Mouse (Mus musculus) cerebellum, adult 11 months (tissue): ENCODE results near the gene Lsm7.

ENCODE experiments used
- DNase-seq: peaks from one replicate; pipeline ENCODE4 v3.0.0; 2022

Gene Lsm7

DNA sequence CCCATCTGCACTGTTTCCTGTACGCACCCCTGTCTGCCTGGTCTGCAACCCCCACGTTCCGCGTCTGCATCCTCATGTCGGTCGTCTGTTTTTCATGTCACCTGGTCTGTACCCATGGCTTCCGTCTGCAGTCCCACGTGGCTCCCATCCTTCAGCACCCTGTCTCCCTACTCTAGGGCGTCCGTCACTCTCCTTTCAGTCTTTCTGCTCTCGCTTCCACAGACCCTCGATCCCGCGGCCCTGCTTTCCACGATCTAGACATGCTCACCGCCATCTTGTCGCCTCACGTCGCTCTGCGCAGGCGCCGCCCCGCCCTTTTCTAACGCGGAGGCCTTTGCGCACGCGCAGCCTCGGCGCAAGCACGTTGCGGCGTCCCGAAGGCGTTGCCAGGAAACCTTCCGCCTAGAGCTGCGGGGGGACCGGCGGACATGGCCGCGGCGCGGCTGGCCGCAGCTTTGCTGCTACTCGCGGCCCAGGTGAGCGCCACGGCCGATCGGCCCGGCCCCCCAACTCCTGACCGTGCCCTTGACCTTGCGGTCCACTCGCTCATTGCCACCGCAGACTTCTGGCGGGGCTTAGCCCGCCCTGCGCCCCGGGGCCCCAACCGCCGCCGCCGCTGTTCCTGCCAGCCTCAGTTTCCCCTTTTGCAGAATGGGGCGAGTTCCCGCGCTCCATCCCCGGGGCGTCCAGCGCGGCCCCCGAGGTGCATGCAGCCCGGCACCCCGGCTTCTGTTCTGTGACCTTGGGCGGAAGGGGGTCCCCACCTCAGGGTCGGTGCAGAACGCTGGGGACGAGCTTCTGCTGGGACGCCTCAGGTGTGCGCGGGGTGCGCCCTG is at the start of gene Lsm7, which contains the start of gene Sppl2b:
Lsm7 (minus strand) TSS at position 297 of the 836 bp plus-strand sequence.
Sppl2b (plus strand) TSS at position 363 of the 836 bp plus-strand sequence.
- DNase-seq = peak; percentile 97

DNA sequence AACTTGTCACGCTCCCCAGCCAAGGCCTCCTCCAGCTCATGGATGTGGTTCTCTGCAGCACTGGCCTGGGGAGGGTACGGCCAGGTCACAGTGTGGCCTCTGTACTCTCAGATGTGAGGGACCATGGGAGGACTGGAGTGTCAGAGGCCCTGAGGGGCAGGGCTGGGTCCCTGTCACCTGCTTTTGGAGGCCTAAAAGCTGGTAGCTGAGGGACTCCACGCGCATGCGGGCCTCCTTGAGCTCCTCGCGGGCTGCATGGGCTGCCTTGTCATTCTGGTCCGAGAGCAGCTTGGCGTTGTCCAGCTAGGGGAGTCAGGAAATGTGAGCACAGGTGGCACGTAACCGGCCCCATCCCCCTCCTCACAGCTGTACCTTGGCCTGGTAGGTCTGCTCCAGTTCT is 49.7 kb upstream of the Lsm7 start:
- no peak for DNase-seq

DNA sequence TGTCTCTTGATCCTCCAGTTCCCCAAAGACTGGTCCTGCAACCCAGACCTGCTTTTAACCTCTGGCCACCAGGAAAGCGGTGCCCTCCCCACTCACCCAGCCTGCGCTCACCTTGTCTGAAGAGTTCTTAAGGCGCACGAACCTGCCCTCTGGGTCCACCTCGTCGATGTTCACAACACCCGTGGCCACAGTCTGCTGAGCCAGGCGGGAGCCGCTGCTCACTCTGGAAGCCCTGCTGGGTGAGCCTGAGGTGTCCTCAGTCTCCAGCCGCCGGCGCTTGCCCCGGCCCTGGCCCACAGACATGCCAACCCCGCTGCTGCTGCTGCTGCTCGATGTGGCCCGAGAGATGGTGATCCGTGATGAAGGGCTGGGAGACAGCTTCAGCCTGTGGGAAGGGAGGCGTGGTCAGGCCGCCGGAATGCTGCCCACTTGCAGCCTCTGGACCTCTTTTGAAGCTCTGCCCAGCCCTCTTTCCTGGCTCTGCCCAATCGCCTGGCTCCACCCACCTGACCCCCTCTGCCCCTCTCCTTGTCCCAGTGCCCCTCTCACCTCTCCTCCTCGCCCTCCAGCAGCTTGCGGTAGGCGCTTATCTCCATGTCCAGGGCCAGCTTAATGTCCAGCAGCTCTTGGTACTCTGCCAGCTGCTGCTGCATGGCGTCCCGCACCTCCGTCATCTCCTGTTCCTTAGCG is 49.1 kb upstream of the Lsm7 start:
- no peak for DNase-seq

DNA sequence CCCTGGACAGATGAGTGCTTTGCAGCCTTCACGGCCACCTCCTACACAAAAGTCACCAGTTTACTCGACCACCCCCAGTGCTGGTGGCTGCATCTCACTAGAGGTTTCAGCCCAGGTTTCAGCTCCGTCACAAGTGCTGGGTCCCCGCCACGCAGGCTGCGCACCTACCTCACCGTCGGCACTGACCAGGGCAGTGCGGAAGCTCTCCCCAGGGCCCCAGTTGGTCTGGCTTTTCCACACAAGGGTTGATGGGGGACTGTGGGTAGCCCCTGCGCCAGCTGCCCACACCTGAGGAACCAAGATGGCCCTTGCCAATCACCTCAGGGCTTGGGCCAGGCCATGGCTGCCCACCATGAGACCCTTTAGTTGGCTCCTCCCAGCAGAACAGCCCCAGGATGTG is 48.3 kb upstream of the Lsm7 start:
- DNase-seq = no peak

DNA sequence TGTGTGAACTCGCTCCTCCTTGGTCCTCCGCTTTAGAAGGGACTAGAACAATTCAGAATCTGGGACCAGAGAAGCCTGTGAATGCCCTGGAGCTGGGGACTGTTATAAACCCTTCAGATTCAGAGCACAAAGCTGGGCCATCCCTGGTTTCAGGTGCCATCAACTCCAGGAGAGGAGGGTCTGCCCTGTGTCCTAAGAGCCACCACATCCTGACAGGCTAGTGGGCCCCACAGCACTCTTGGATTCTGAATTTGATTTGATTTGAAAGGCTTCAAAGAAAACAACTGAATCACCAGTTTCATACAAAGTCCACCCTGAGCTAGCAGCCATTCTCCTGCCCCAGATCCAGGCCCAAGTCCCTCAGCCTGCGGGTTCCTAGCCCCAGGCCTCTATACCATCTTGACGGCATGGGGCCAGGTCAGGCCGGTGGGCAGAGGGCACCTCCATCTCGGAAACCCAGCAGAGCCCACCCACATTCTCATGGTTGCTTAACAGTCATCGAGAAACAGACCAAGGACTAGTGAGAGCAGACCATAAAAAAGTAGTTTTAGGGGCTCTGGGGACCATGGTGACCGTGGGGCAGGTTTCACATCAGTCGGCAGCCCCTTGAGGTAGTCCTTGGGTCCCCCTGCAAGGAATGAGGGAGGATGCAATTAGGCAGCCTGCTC is 47.4 kb upstream of the Lsm7 start:
- no peak for DNase-seq

DNA sequence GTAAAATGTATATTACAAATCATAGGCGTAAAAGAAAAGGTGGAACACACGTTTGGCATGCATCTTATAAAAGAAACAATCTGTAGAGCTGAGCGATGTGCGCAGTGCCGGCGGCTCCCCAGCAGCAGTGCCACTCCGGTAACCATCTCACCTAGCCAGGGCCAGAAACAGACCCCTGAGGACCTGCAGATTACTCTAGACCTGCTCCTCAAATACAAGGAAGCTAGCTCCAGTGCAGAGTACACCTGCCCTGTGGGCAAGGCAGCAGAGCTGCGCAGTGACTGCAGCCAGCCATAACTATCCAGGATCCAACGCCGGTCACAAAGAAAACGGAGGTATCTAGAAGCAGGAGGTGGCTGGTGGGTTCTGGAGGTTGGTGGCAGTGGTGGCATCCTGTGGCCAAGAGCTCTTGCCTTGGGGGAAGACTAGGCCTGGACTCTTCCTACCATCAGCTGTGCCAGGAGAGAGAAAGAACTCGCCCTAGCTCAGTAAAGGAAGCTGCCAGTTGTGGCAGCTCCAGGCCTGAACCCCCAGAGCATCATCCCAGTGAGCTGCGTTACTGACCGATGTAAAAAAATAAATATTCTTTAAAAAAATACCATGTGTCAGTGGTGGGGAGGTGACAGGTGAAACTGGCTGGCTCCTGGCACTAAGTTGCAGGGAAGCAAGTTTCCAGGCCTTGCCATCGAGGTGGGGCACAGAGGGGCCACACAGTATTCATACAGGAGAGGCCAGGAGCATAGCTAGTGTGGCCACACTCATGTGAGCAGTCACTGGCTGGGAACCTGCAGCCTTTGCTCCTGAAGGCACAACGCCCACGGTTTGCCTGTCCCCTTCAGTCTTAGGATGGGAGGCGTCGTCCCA is 46.6 kb upstream of the Lsm7 start:
- DNase-seq = no peak

DNA sequence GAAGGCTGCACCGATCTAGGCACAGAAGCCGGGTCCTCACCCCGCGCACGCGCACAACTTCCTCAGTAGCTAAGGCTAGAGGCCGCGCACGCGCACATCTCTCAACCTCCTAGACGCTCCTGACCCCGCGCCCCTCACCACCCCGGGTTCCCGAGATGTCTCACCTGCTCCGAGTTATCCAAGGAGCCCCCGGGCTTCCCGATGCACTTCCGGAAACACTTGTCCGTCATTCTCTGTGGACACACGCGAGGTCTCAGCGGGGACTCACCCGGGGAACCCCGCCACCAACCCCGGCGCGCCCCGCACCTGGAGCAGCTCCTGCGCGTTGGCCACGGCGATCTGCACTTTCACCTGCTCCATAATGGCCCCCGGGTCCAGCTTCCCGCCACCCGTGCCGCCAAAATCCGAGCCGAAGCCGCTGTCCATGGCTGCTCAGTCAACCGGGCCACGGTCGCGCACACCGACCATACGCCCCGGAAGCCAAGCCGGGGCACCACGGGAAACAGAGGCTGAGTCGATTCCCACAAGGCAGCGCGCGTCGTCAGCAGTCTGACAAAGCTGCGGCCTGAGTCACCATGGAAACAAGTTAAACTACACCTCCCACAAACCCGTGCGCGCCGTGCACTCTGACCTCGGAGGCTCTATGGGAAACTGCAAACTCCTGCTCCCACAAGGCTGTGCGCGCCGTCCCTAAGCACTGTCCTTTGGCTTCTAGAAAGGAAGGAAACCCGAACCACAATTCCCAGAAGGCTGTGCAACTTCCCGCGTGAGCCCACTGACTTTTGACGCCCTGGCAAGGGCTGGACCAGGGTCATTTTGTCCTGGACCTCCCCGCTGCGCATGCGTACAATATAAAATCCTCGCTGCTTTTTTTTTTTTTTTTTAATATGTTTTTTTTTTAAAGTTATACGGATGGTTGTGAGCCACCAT is 45.6 kb upstream of the Lsm7 start, which contains the start of gene Timm13:
Timm13 (minus strand) TSS at position 652 of the 930 bp plus-strand sequence.
- peak; percentile 97 for DNase-seq

DNA sequence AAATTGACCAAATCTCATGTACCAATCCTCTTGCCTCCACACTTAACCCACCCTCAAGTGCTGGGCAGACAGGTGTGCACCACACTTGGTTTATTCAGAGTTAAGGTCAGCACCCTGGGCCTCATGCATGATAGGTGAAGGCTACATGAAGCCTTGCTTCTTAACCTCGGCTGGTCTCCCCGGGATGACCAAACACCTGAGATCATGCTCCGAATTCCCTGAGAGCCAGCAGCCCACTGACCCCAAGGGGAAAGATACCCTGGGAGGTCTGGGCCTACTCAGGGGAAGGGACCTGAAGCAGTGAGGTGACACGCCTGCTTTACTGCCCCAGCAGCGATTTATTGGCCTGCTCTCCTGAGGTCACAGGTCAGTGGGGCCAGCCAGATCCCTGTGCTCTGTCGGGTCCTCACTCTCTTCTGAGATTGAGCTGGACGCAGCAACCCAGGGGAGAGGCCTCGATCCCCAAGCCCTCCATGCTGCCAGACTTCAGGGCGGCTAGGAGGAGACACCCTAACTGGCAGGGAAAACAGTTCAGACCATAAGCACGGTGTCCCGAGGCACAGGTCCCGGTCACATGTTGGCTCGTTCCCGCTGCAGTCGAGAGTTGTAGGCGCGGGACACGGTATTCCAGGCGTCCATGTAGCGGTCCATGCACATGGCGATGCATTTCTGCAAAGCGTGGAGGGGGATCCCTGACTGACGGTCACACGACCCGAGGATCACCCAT is 44.7 kb upstream of the Lsm7 start:
- no peak for DNase-seq

DNA sequence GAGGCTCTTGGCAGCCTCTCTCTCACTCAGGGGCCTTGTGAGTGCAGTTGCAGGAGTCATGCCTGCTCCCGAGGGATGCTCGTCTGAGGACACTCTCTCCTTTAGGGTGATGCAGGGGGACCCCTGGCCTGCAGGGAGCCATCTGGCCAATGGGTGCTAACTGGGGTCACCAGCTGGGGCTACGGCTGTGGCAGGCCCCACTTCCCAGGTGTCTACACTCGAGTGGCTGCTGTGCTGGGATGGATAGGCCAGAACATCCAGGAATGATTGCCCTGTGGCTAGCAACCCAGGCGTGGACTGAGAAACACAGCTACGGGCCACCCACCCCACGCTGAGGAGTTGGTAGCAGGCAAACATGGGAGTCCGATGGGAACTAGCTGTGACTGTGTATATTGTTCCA is 44.1 kb upstream of the Lsm7 start:
- no peak for DNase-seq

DNA sequence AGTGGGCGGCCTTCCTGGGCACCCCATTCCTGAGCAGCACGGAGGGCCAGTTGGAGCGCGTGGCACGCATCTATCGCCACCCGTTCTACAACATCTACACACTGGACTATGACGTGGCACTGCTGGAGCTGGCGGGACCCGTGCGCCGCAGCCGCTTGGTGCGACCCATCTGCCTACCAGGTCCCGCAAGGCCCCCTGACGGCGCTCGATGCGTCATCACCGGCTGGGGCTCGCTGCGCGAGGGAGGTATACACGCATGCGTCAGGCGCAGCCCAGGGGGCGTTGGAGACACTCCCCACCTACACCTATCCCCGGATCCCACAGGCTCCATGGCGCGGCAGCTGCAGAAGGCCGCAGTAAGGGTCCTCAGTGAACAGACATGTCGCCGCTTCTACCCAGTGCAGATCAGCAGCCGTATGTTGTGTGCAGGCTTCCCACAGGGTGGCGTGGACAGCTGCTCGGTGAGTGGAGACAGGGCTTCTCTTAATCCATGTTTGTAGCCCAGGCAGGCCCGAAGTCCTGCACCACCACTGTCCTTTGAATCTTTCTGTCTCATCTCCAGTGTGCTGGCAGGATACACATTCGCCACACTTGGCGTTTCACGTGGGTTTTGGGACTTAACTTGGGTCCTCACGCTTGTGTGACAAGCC is 43.0 kb upstream of the Lsm7 start:
- DNase-seq = no peak

DNA sequence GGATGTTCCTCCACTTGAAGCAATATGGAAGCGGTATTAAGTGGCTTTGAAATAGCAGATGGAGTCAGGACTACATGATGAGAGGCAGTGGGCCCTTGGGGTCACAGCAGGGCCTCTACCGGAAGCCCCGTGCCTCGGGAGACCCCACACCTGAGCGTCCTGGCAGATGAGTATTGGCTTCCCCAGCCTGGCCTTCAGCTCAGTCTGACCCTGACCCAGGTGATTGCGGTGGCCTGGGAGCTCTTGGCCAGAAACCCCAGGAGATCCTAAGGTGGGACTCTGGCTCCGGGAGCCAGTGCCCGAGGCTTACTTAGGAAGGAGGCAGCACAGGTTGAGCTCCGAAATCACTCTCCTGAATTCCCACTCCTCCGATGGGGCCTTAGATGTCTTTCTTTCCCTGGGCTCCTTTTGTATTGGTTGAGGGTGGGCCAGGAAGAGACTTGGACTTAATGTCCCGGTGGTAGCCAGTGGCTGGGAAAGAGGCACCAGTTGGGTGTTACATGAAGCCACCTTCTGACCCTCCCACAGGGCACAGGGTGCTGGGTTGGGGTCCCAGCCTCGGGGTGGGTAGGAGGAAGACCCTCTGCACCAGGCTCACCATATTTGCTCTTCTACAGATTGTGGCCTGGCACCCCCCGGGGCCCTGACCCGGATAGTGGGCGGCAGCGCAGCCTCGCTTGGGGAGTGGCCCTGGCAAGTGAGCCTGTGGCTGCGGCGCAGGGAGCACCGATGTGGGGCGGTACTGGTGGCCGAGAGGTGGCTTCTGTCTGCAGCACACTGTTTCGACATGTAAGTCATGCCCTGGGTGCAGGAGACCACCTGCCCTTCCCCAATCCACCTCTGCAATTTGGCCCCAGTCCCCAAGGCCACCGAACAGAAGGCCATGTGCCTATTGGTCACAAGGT is 41.8 kb upstream of the Lsm7 start:
- DNase-seq = no peak

DNA sequence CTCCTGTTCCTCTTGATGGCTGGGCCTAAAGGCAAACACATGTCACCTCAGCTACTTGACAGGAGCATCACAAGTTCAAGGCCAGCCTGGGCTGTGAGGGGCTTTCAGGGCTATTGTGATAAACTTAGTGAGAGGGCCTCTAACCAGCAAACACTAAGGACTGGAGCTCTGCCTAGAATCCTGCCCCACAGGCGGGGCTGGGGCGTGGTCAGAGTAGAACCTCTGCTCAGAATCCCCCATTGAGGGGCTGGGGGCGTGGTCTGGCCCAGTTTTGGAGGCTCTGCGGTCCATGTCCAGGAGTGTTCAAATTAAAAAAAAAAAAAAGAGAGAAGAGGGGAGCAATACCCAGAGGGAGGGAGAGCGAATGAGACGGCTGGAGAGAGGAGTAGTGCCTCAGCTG is 40.7 kb upstream of the Lsm7 start:
- DNase-seq = no peak

DNA sequence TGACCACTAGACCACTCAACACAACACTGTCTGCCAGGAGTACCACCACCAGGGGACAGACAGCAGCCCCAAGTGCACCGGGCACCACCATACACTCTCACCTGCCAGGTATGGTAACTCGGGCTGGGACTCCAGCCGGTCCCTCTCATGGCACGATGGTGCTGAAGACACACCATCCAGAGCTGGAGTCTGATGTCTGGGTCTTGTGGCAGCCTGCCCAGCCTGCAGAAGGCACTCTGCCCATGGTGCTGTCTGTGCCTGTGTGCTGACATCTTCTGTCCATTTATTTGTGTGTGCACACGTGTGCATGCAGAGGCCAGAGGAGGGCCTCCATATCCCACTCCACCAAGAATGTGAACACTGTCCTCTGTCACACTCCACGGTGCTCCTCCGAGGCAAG is 40.1 kb upstream of the Lsm7 start:
- DNase-seq = no peak

DNA sequence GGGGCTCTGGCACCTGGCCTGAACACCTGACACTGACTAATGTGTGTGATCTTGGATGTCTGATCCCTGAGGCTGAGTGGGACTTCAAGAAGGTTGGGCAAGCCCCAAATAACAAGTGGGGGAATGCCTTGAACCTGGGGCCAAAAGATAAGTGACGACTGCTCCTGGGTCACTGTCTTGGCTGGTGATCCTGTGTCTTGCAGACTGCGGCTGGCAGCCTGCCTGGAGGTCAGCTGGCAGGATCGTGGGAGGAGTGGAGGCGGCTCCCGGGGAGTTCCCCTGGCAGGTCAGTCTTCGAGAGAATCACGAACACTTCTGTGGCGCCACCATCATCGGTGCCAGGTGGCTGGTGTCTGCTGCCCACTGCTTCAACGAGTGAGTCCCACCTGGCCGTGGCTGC is 32.2 kb upstream of the Lsm7 start:
- DNase-seq = peak; percentile 73

DNA sequence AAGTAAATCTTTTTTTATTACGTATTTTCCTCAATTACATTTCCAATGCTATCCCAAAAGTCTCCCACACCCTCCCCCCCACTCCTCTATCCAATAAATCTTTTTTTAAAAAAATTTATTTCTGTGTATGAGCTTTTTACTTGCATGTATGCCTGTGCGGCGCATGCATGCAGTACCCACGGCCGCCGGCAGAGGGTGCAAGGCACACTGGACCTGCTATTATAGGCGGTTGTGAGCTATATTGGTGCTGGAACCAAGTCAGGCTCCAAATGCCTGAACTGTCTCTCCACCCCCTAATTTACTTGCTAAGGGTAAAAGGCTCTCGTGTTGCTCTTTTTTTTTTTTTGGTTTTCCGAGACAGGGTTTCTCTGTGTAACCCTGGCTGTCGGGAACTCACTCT is 26.3 kb upstream of the Lsm7 start:
- DNase-seq = no peak

DNA sequence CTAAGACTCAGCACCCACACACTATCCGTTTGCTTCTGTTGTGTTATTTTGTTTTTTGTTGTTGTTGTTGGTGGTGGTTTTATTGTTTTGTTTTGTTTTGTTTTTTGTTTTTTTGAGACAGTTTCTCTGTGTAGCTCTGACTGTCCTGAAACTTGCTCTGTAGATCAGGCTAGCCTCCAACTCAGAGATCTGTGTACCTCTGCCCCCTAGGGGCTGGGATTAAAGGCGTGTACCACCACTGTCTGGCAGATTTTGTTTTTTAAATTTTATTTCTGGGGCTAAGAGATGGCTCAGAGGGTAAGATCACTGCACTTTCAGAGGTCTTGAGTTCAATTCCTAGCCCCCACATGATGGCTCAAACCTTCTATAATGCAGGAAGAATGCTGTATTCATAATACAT is 25.9 kb upstream of the Lsm7 start:
- no peak for DNase-seq

DNA sequence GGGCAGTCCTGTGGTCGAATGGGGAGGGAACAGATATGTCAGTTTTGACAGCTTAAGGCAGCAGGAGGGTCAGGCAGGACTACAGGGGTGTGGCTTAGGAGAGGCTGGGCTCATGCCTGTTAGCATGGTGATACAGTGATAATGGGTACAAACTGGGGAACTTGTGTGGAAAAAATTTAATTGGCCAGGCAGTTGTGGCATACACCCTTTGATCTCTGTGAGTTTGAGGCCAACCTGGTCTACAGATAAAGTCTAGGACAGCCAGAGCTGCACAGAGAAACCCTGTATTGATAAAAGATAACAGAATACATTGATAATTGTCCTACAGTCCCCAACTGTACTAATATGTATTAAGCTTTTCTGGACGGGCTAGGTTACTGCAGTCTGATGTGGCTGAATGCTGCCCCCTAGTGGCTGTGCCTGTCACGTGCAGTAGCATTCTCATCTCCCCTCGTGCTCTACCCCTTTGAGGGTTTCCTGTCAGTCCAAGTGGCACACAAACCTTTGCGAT is 25.2 kb upstream of the Lsm7 start:
- no peak for DNase-seq

DNA sequence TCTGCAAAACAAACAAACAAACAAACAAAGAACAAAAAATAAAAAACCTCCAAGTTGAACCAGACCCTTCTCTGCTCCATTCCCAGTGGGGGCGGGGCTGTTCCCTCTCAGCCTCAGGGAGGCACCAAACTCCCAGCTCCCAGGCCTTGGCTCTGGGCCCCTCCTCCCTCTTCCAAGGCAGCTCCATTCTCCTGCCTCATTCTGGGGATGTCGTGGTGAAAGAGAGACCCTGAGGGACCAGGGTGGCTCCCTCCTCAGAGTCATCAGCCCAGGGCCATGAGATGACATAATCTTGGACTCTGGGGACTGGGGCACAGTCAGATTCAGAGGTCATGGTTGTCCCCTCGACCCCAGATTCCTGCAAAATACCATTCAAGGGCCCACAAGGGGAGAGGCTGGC is 21.6 kb upstream of the Lsm7 start:
- DNase-seq = no peak

DNA sequence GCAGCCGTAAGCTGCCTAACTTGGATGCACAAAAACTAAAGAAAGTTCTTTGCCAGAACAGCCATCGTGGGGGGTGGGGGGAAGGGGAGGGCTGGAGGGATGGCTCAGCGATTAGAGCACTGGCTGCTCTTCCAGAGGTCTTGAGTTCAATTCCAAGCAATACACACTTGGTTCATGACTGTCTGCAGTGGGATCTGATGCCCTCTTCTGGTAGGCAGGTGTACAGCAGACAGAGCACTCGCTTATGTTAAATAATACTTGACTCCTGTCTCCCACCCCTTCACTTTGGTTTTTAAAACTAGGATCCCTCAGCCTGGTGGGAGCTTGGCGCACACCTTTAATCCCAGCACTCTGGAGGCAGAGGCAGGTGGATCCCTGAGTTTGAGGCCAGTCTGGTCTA is 21.0 kb upstream of the Lsm7 start:
- DNase-seq = no peak
